Mouse (Mus musculus) heart, embryonic 15.5 days (tissue): Measurements from ENCODE around the gene Osbpl11. TPM values are rescaled to one million over a fixed set of nuclear protein-coding genes. Genes with fewer than 3 reads are reported as not detected.
A peak's percentile ranks its signal among the peaks of the same experiment; 100 is the strongest.

Experiments
- ATAC-seq: fragments of 200-750 bp; cut with Nextera tagmentation; replicated peaks from 2 replicates; pipeline ENCODE4 v1.8.0; 2017; ENCODE audit warnings: low read depth, moderate TSS enrichment; ENCODE audit not compliant: insufficient number of reproducible peaks, insufficient read depth, low FRiP score
- H3K27ac ChIP-seq: fragments of 300-500 bp; sonication (generic); 2 replicates; pipeline ENCODE4 v1.5.1; 2015; ENCODE audit warnings: mild to moderate bottlenecking, inconsistent platforms
- H3K27me3 ChIP-seq: fragments of 300-500 bp; sonication (generic); 2 replicates; pipeline ENCODE4 v1.6.1; 2015; ENCODE audit warnings: inconsistent platforms
- H3K36me3 ChIP-seq: fragments of 300-500 bp; sonication (generic); 2 replicates; pipeline ENCODE4 v1.6.1; 2015; ENCODE audit warnings: mild to moderate bottlenecking, inconsistent platforms
- H3K4me1 ChIP-seq: fragments of 300-500 bp; sonication (generic); replicated peaks from 2 replicates; pipeline ENCODE4 v1.6.1; 2015; ENCODE audit warnings: inconsistent platforms
- H3K4me2 ChIP-seq: fragments of 300-500 bp; sonication (generic); 2 replicates; pipeline ENCODE4 v1.6.1; 2015; ENCODE audit warnings: inconsistent platforms, mild to moderate bottlenecking, moderate library complexity
- H3K4me3 ChIP-seq: fragments of 300-500 bp; sonication (generic); 2 replicates; pipeline ENCODE4 v1.5.1; 2015; ENCODE audit warnings: mild to moderate bottlenecking, inconsistent platforms
- H3K9ac ChIP-seq: fragments of 300-500 bp; sonication (generic); 2 replicates; pipeline ENCODE4 v1.6.1; 2015; ENCODE audit warnings: mild to moderate bottlenecking, inconsistent platforms
- H3K9me3 ChIP-seq: fragments of 300-500 bp; sonication (generic); replicated peaks from 2 replicates; pipeline ENCODE4 v1.6.1; 2016; ENCODE audit warnings: inconsistent platforms
- WGBS: fragments of 180-500 bp; shearing (Covaris S2); methylation state at CpG from one replicate; pipeline ENCODE4 v1.1.7; 2015; ENCODE audit warnings: mixed read lengths; 5-methylcytosine and 5-hydroxymethylcytosine counted together
- polyA plus RNA-seq: library from polyadenylated mRNA; unstranded; fragments of >200 nt; fragmentation: Nextera tagmentation; extraction: Ambion mirVana; gene quantifications from 2 replicates; pipeline ENCODE4 v1.2.1, GENCODE M21; 2015

The Osbpl11 gene
- polyA plus RNA-seq, 1 experiment from 2014 or later: 14.2 TPM

GRCm38 (mm10) chr16:33244136-33244691, 59.3 kb downstream of the Osbpl11 start:
- ATAC-seq: no peak

GRCm38 (mm10) chr16:33244933-33245470, 60.1 kb downstream of the Osbpl11 start:
- Histone ChIP-seq H3K4me1 (0 out of 2 replicates have a peak, but pooled peaks cover 2% of the 10 kb centered on the region), H3K9me3 (no peaks in the 10 kb centered on the region), H3K27ac (no peak overlapping the region), H3K9ac (no peak overlapping the region), H3K27me3 (no peaks in the 10 kb centered on the region), H3K4me3 (no peak overlapping the region), H3K36me3 (peaks cover 30% of the 10 kb centered on the region), H3K4me2 (no peak overlapping the region)
- no peak for ATAC-seq
- WGBS: 88% methylated on average over 9 of the region's 9 CpGs

More at GRCm38 (mm10) chr16:33244136-33244691, 59.3 kb downstream of the Osbpl11 start:
- Histone ChIP-seq H3K27ac (no peak overlapping the region), H3K4me2 (no peak overlapping the region), H3K9me3 (no peaks in the 10 kb centered on the region), H3K9ac (no peak overlapping the region), H3K4me3 (no peak overlapping the region), H3K4me1 (0 out of 2 replicates have a peak, but pooled peaks cover 2% of the 10 kb centered on the region), H3K36me3 (peaks cover 36% of the 10 kb centered on the region), H3K27me3 (no peaks in the 10 kb centered on the region)
- WGBS: 89% methylated on average over 6 of the region's 6 CpGs

- Histone ChIP-seq H3K4me2 (no peak overlapping the region), H3K4me1 (0 out of 2 replicates have a peak, but pooled peaks cover 5% of the 10 kb centered on the region), H3K27me3 (no peaks in the 10 kb centered on the region), H3K4me3 (no peak overlapping the region), H3K9ac (no peak overlapping the region), H3K36me3 (peaks cover 26% of the 10 kb centered on the region), H3K27ac (no peak overlapping the region), H3K9me3 (no peaks in the 10 kb centered on the region)
- no peak for ATAC-seq
- WGBS: 91% methylated on average over 5 of the region's 5 CpGs
Observed at GRCm38 (mm10) chr16:33246526-33246925, 61.7 kb downstream of the Osbpl11 start.

DNA sequence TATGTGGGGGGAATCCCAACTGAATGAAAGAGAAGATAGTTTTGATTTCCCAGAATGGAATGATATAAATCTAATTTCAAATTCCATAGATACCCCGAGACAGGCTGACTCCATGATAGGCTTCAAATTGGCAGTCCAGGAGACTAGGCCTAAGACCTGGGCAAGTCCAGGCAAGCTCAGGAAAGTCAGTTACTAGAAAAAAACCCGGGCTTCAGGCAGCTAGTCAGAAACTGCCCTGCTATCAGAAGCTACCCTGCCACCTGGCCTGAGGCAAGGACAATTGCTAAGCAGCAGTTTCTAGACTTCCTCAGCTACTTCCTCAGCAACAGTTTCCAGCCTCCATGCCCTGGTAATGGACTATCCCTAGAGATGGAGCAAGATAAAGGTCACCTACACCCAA, 62.1 kb downstream of the Osbpl11 start:
- 78% methylated on average over 2 of the region's 2 CpGs for WGBS
- no peak for ATAC-seq
- H3K36me3 ChIP-seq: peaks cover 21% of the 10 kb centered on the region
- no peak overlapping the region for H3K4me3 ChIP-seq
- no peaks in the 10 kb centered on the region for H3K9me3 ChIP-seq
- H3K27me3 ChIP-seq: no peaks in the 10 kb centered on the region
- H3K4me2 ChIP-seq: no peak overlapping the region
- H3K9ac ChIP-seq: no peak overlapping the region
- no peak overlapping the region for H3K27ac ChIP-seq
- peaks cover 4% of the 10 kb centered on the region for H3K4me1 ChIP-seq

DNA sequence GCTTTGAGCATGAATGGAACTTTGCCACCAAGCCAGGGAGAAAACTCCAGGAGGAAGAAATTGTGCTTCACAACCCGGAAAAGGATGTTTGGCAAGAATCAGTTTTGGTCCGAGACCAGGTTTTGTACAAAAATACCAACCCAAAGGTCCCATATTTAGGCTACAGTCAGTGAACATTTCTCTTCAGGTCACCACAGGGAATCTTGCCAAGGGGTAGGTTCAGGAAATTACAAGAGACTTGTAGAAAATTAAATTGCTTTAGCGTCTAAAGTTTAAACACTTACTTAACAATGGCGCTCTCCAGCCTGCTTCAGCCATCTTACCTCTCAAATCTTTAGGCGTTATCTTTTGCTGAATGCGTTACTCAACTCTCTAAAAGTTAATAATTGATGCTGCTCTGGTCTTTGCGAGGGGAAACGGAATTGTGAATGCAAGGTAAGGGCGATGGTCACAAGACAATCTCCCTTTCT, 65.8 kb downstream of the Osbpl11 start:
- no peak for ATAC-seq
- no peaks in the 10 kb centered on the region for H3K9me3 ChIP-seq
- peak overlapping the region; percentile 91 for H3K9ac ChIP-seq
- H3K4me1 ChIP-seq: peaks cover 14% of the 10 kb centered on the region
- no peaks in the 10 kb centered on the region for H3K36me3 ChIP-seq
- H3K4me2 ChIP-seq: peak overlapping the region; percentile 59
- WGBS: 18% methylated on average over 9 of the region's 9 CpGs
- H3K27ac ChIP-seq: peak overlapping the region; percentile 85
- H3K4me3 ChIP-seq: peak overlapping the region; percentile 84
- no peaks in the 10 kb centered on the region for H3K27me3 ChIP-seq

DNA sequence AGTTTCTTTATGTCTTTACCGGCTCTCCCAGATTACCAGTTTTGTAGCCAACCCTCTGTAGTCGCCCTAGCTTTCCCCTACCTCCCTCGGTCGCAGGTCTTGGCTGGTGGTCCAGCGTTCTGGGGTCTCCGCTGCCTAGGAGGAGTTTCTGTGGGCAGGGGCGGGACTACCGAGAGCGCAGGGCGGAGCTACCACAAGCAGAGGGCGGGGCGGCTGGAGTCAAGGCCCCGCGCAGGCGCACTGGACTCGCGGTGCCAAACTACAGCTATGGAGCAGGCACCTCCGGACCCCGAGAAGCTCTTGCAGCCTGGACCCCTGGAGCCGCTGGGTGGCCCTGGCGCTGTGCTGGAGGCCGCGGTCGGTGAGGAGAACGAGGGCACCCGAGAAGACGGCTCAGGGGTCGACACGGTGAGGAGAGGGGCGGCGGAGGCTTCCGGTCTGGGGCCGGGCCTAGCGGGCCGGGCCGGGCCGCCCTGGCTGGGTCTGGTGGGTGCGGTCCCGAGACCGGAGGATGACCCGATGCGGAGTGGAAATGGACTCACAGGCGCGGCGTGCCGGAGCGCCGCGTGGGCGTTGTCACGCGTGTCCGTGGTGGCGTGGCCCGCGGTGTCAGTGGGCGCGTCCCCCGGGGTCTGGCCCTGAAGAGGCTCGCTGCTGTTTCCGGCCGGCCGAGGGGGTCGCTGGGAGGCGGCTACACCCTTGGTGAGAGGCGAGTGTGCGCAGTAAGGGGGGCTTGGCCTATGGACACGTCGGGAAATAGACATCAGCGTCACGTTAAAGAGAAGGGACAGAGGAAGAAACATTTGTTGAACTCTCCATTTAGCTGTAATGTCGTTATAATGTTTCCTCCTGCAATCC, 66.6 kb downstream of the Osbpl11 start, which contains the start of gene Snx4:
Gene Snx4, plus strand, starts transcription at position 249 of the 858 bp plus-strand sequence.
- no peaks in the 10 kb centered on the region for H3K36me3 ChIP-seq
- peaks cover 20% of the 10 kb centered on the region for H3K4me1 ChIP-seq
- H3K27ac ChIP-seq: peak within 1 kb of the TSS; percentile 85
- no peaks in the 10 kb centered on the region for H3K9me3 ChIP-seq
- WGBS: under 1% methylated on average over 72 of the region's 72 CpGs
- peak within 1 kb of the TSS; percentile 59 for H3K4me2 ChIP-seq
- peak; percentile 95 for ATAC-seq
- H3K9ac ChIP-seq: peak within 1 kb of the TSS; percentile 91
- H3K27me3 ChIP-seq: no peaks in the 10 kb centered on the region
- peak within 1 kb of the TSS; percentile 84 for H3K4me3 ChIP-seq

DNA sequence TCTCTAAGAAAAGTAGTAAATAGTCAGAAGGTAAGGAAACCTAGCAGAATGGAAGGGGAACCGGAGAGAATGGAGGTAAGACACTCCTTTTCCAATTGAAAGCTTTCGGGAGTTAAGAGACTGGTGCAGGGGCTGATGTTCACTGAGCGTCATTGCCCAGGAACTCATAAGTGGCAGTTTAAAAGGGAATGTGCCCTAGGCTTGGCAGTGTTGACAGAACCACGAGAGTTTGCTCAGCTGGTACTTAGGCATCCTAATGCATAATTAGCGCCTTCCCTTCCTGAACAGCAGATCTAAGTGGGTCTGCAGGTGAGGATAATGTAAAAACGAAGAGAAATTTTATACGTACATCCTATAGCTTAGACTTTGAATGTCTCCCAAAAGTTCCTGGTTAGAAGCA, 70.7 kb downstream of the Osbpl11 start:
- Histone ChIP-seq H3K27ac (no peak overlapping the region), H3K4me3 (no peak overlapping the region), H3K27me3 (no peaks in the 10 kb centered on the region), H3K9ac (no peak overlapping the region), H3K36me3 (no peaks in the 10 kb centered on the region), H3K9me3 (no peaks in the 10 kb centered on the region), H3K4me1 (peaks cover 30% of the 10 kb centered on the region), H3K4me2 (no peak overlapping the region)
- WGBS: 68% methylated on average over 7 of the region's 7 CpGs
- no peak for ATAC-seq

- H3K9ac ChIP-seq: no peak overlapping the region
- peaks cover 40% of the 10 kb centered on the region for H3K4me1 ChIP-seq
- no peaks in the 10 kb centered on the region for H3K27me3 ChIP-seq
- no peak overlapping the region for H3K4me2 ChIP-seq
- no peak overlapping the region for H3K4me3 ChIP-seq
- no peaks in the 10 kb centered on the region for H3K9me3 ChIP-seq
- peak overlapping the region; percentile 15; the same call in 1 of the 2 replicates for H3K27ac ChIP-seq
- H3K36me3 ChIP-seq: no peaks in the 10 kb centered on the region
- 39% methylated on average over 2 of the region's 2 CpGs for WGBS
- ATAC-seq: no peak
Observed at GRCm38 (mm10) chr16:33258530-33258929, 73.7 kb downstream of the Osbpl11 start.

- H3K4me3 ChIP-seq: no peak overlapping the region
- peaks cover 9% of the 10 kb centered on the region for H3K36me3 ChIP-seq
- WGBS: 80% methylated on average over 3 of the region's 3 CpGs
- H3K27me3 ChIP-seq: no peaks in the 10 kb centered on the region
- ATAC-seq: no peak
- no peaks in the 10 kb centered on the region for H3K9me3 ChIP-seq
- no peak overlapping the region for H3K9ac ChIP-seq
- H3K4me2 ChIP-seq: no peak overlapping the region
- H3K4me1 ChIP-seq: peaks cover 40% of the 10 kb centered on the region
- H3K27ac ChIP-seq: no peak overlapping the region; the same call in 1 of the 2 replicates
Observed at GRCm38 (mm10) chr16:33259824-33260223, 75.0 kb downstream of the Osbpl11 start.

GRCm38 (mm10) chr16:33260825-33261224, 76.0 kb downstream of the Osbpl11 start:
- Histone ChIP-seq H3K27me3 (no peaks in the 10 kb centered on the region), H3K4me1 (peaks cover 34% of the 10 kb centered on the region), H3K4me3 (no peak overlapping the region), H3K4me2 (peak overlapping the region; percentile 15), H3K27ac (peak overlapping the region; percentile 76), H3K9ac (no peak overlapping the region), H3K9me3 (no peaks in the 10 kb centered on the region), H3K36me3 (peaks cover 18% of the 10 kb centered on the region)
- 26% methylated on average over 8 of the region's 8 CpGs for WGBS
- ATAC-seq: no peak

GRCm38 (mm10) chr16:33261584-33262061, 76.8 kb downstream of the Osbpl11 start:
- 20% methylated on average over 2 of the region's 2 CpGs for WGBS
- H3K4me2 ChIP-seq: peak overlapping the region; percentile 15
- H3K27me3 ChIP-seq: no peaks in the 10 kb centered on the region
- peaks cover 29% of the 10 kb centered on the region for H3K4me1 ChIP-seq
- H3K36me3 ChIP-seq: peaks cover 26% of the 10 kb centered on the region
- H3K4me3 ChIP-seq: no peak overlapping the region
- H3K9ac ChIP-seq: no peak overlapping the region
- H3K27ac ChIP-seq: peak overlapping the region; percentile 76
- ATAC-seq: no peak; the same call in 1 of the 2 replicates
- no peaks in the 10 kb centered on the region for H3K9me3 ChIP-seq
